Mouse (Mus musculus) liver, postnatal 0 days (tissue): ENCODE data around the gene Pmvk. TPM values are rescaled to one million over a fixed set of nuclear protein-coding genes. Genes with fewer than 3 reads are reported as not detected.
A peak's percentile ranks its signal among the peaks of the same experiment; 100 is the strongest.

ENCODE experiments used
- ATAC-seq: fragments of 200-750 bp; cut with Nextera tagmentation; 2 replicates; pipeline ENCODE4 v1.8.0; 2017; ENCODE audit warnings: mild to moderate bottlenecking, moderate library complexity
- DNase-seq: peaks from one replicate; pipeline ENCODE4 v3.0.0-alpha.2; 2016
- H3K27ac ChIP-seq: fragments of 300-500 bp; sonication (generic); 2 replicates; pipeline ENCODE4 v1.5.1; 2014; ENCODE audit warnings: antibody characterized with exemption, moderate library complexity, mild to moderate bottlenecking, low read depth
- H3K27me3 ChIP-seq: fragments of 300-500 bp; sonication (generic); 2 replicates; pipeline ENCODE4 v1.6.1; 2014; ENCODE audit warnings: low read length, control low read depth, mixed read lengths; ENCODE audit not compliant: insufficient read depth
- H3K36me3 ChIP-seq: fragments of 300-500 bp; sonication (generic); replicated peaks from 2 replicates; pipeline ENCODE4 v1.6.1; 2014; ENCODE audit warnings: mild to moderate bottlenecking, control low read depth, low read length, moderate library complexity, mixed read lengths; ENCODE audit not compliant: insufficient read depth
- H3K4me1 ChIP-seq: fragments of 300-500 bp; sonication (generic); 2 replicates; pipeline ENCODE4 v1.6.1; 2014; ENCODE audit warnings: antibody characterized with exemption, mild to moderate bottlenecking, control low read depth; ENCODE audit not compliant: insufficient read depth
- H3K4me2 ChIP-seq: fragments of 300-500 bp; sonication (generic); 2 replicates; pipeline ENCODE4 v1.6.1; 2014; ENCODE audit warnings: low read depth, mild to moderate bottlenecking, low read length, moderate library complexity, mixed read lengths
- H3K4me3 ChIP-seq: fragments of 300-500 bp; sonication (generic); 2 replicates; pipeline ENCODE4 v1.5.1; 2014; ENCODE audit warnings: low read depth, low read length
- H3K9ac ChIP-seq: fragments of 300-500 bp; sonication (generic); replicated peaks from 2 replicates; pipeline ENCODE4 v1.6.1; 2014; ENCODE audit warnings: mild to moderate bottlenecking, moderate library complexity
- H3K9me3 ChIP-seq: fragments of 300-500 bp; sonication (generic); 2 replicates; pipeline ENCODE4 v1.6.1; 2016; ENCODE audit warnings: mild to moderate bottlenecking, control low read depth, low read length, mixed read lengths
- CTCF ChIP-seq: sonication (generic); IDR thresholded peaks from 2 replicates; pipeline ENCODE4 v1.5.1; 2016; ENCODE audit warnings: antibody characterized with exemption, low read depth
- EP300 ChIP-seq: IDR thresholded peaks from 2 replicates; pipeline ENCODE4 v1.6.1; 2016; ENCODE audit warnings: antibody characterized with exemption, low read depth, mild to moderate bottlenecking
- WGBS: fragments of 180-500 bp; shearing (Covaris S2); extraction: QIAGEN DNeasy Blood & Tissue Kit; methylation state at CpG from one replicate; pipeline ENCODE4 v1.1.7; 2014; ENCODE audit not compliant: insufficient replicate concordance; 5-methylcytosine and 5-hydroxymethylcytosine counted together
- polyA plus RNA-seq: library from polyadenylated mRNA; unstranded; fragments of >200 nt; fragmentation: Nextera tagmentation; extraction: Ambion mirVana; gene quantifications from 2 replicates; pipeline ENCODE4 v1.2.1, GENCODE M21; 2015

The Pmvk gene
- polyA plus RNA-seq, 1 experiment from 2014 or later = 13.8 TPM

DNA sequence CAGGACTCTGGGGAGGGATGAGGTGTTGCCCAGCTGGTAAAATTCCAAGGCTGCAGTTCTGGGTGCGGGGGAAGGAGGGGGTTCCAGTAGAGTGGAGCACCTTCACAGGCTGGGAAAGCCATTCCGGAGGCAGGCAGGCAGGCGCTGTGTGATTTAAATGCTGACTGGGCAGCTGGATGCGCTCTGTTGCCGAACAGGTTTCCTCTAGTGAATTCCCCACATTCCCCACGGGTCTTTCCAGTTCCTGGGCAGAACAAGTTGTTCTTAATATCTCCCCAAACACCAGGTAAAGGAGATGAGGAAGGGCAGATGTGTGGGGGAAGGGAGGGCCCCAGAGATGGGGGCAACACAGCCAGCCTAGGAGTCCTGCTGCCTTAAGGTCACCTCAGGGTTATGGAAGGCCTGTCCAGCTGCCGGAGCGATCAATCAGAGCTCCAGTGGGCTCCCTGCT, 38.4 kb downstream of the Pmvk start:
- Histone ChIP-seq H3K4me3 (no peak overlapping the region), H3K27me3 (no peaks in the 10 kb centered on the region), H3K36me3 (no peaks in the 10 kb centered on the region), H3K9ac (no peak overlapping the region), H3K27ac (no peak overlapping the region), H3K4me1 (no peaks in the 10 kb centered on the region), H3K9me3 (no peaks in the 10 kb centered on the region), H3K4me2 (no peak overlapping the region)
- DNase-seq (no peak), ATAC-seq (no peak)
- TF ChIP-seq CTCF (no peak), EP300 (no peak)
- 64% methylated on average over 8 of the region's 8 CpGs for WGBS

DNA sequence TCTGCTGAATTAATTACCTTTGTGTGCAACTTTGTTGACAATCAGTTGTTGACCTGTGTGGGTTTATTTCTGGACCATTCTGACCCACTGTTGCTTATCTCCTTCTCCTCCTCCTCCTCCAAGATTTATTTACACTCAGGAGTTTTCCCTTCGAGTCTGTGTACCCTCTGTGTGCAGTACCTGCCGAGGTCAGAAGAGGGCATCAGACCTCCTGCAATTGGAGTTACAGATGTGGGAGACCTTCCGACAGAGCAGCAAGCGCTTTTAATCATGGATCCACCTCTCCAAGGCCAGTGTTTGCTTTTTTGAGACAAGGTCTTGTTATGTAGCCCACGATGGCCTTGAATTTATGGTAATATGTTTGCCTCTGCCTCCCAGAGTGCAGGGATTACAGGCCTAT, 40.3 kb downstream of the Pmvk start:
- ATAC-seq = no peak
- H3K27me3 ChIP-seq = no peaks in the 10 kb centered on the region
- no peak overlapping the region for H3K9ac ChIP-seq
- H3K4me1 ChIP-seq = no peaks in the 10 kb centered on the region
- no peak for DNase-seq
- no peak overlapping the region for H3K4me3 ChIP-seq
- no peak overlapping the region for H3K4me2 ChIP-seq
- WGBS = 74% methylated on average over 5 of the region's 5 CpGs
- TF ChIP-seq EP300 = no peak
- TF ChIP-seq CTCF = peak; percentile 17; the same call in 1 of the 2 replicates
- no peaks in the 10 kb centered on the region for H3K36me3 ChIP-seq
- no peaks in the 10 kb centered on the region for H3K9me3 ChIP-seq
- no peak overlapping the region for H3K27ac ChIP-seq

DNA sequence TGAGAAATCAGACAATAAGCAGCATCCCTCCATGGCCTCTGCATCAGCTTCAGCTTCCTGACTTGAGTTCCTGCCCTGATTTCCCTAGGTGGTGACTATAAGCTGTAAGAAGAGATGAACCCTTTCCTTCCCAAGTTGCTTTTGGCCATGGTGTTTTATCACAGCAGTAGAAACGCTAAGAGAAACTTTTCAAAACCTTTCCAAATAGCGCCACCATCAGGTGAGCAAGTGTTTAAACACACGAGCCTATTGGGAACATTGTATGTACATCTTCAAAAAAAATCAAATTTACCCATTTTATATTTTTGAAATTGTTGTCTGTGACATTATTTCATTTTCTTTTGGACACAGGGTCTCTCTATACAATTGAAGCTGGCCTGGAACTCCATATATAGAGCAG, 42.0 kb downstream of the Pmvk start:
- H3K4me2 ChIP-seq = no peak overlapping the region
- no peak overlapping the region for H3K27ac ChIP-seq
- DNase-seq (no peak), ATAC-seq (no peak)
- H3K4me1 ChIP-seq = no peaks in the 10 kb centered on the region
- H3K9ac ChIP-seq = no peak overlapping the region
- no peak overlapping the region for H3K4me3 ChIP-seq
- no peaks in the 10 kb centered on the region for H3K9me3 ChIP-seq
- H3K36me3 ChIP-seq = no peaks in the 10 kb centered on the region
- WGBS = 57% methylated on average over 3 of the region's 3 CpGs
- 0 out of 2 replicates have a peak, but pooled peaks have one; percentile 3 for TF ChIP-seq CTCF
- TF ChIP-seq EP300 = no peak
- H3K27me3 ChIP-seq = no peaks in the 10 kb centered on the region

DNA sequence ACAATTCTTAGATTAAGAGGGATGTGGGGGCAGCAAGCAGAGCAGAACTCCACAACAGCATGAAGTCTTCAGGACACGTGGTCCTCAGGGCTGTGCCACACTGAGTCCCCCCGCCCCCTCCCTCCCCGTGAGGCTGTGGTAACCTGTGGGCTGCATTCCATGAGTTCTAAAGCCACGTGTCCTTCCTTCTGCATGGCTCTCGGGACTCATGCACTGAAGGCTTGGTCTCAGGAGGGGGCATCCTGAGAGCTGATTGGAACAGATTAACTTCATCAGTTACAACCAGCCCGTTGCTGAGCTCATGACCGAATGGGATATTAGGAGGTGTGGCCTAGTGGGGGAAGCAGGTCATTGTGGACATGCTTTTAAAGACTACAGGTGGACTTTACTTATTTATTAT, 45.4 kb downstream of the Pmvk start:
- DNase-seq (no peak), ATAC-seq (no peak)
- TF ChIP-seq EP300 (no peak), CTCF (no peak)
- no peak overlapping the region for H3K27ac ChIP-seq
- no peaks in the 10 kb centered on the region for H3K36me3 ChIP-seq
- H3K9ac ChIP-seq = no peak overlapping the region
- no peaks in the 10 kb centered on the region for H3K27me3 ChIP-seq
- WGBS = 49% methylated on average over 7 of the region's 7 CpGs
- H3K9me3 ChIP-seq = no peaks in the 10 kb centered on the region
- H3K4me2 ChIP-seq = no peak overlapping the region
- no peaks in the 10 kb centered on the region for H3K4me1 ChIP-seq
- H3K4me3 ChIP-seq = no peak overlapping the region

DNA sequence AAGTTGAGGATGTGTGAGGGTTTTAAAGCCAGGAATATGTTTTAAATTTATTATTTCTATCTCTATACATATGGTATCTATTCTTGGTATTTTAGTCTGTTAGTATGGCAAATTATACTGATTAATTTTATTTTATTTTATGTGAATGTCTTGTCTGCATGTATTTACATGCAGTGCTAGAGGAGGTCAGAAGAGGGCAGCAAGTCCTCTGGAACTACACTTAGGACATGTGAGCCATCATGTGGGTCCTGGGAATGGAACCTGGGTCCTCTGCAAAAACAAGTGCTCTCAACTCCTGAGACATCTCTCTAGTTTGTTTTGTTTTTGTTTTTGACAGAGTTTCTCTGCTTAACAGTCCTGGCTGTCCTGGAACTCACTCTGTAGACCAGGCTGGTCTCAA, 47.1 kb downstream of the Pmvk start:
- no peak for ATAC-seq
- no peaks in the 10 kb centered on the region for H3K9me3 ChIP-seq
- no peaks in the 10 kb centered on the region for H3K4me1 ChIP-seq
- H3K27me3 ChIP-seq = 0 out of 2 replicates have a peak, but pooled peaks cover 2% of the 10 kb centered on the region
- no peak overlapping the region for H3K9ac ChIP-seq
- H3K4me2 ChIP-seq = no peak overlapping the region
- H3K36me3 ChIP-seq = no peaks in the 10 kb centered on the region
- H3K4me3 ChIP-seq = no peak overlapping the region
- DNase-seq = no peak
- TF ChIP-seq EP300 (no peak), CTCF (peak; percentile 33)
- H3K27ac ChIP-seq = no peak overlapping the region

DNA sequence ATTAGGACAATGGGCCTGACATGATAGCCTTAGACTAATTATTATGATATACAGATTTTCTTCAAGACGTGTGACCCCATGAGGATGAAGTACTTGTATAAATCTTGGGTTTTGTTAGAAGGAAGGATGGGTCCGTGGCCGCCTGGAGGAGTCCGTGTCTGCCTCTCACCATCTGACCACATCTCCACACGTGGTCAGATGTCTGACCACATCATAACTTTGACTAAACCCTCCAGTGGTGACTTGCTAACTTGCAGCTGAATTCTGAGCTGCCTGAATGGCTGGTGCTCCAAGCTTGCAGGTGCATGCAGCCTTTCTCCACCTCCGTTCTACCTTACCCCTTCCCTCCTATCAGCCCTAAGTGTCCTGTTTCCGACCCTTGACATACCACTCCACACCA, 48.2 kb downstream of the Pmvk start:
- WGBS = 47% methylated on average over 7 of the region's 7 CpGs
- Histone ChIP-seq H3K27me3 (0 out of 2 replicates have a peak, but pooled peaks cover 6% of the 10 kb centered on the region), H3K9me3 (no peaks in the 10 kb centered on the region), H3K36me3 (no peaks in the 10 kb centered on the region), H3K4me3 (no peak overlapping the region), H3K4me1 (no peaks in the 10 kb centered on the region), H3K9ac (no peak overlapping the region), H3K27ac (no peak overlapping the region), H3K4me2 (no peak overlapping the region)
- TF ChIP-seq EP300 (no peak), CTCF (no peak)
- ATAC-seq (no peak), DNase-seq (no peak)

DNA sequence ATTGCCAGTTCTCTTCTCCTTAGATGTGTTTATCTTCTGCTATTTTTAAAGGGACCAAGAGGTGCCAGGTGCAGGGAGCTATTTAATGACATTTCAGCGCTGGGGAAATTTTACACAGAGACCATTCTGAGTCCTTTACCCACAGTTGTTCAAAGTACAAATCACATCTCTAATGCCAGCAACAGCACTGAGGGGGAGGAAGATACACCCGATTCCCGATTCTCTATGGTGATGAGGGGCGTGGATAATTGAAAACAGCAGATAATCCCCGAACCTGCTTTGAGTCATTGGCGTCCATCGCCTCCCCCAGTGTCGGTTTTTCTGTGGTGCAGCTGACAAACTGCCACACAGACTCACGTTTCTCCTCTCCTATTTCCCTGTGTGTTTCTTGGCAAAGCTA, 53.7 kb downstream of the Pmvk start:
- ATAC-seq (no peak), DNase-seq (no peak)
- no peaks in the 10 kb centered on the region for H3K4me1 ChIP-seq
- no peak overlapping the region for H3K4me2 ChIP-seq
- H3K27ac ChIP-seq = no peak overlapping the region
- no peaks in the 10 kb centered on the region for H3K36me3 ChIP-seq
- TF ChIP-seq EP300 = no peak
- TF ChIP-seq CTCF = no peak
- peaks cover 30% of the 10 kb centered on the region for H3K27me3 ChIP-seq
- H3K4me3 ChIP-seq = no peak overlapping the region
- H3K9ac ChIP-seq = no peak overlapping the region
- H3K9me3 ChIP-seq = no peaks in the 10 kb centered on the region
- WGBS = 56% methylated on average over 9 of the region's 9 CpGs
